Mouse (Mus musculus) liver, postnatal 0 days (tissue): ENCODE measurements at regions not wholly inside any gene's neighbourhood (a gene's known extent, or its start where the extent isn't known, plus 50 kb on each side); places are given as distances from the start of the nearest gene placed in this dataset.

Experiments used
- ATAC-seq: fragments of 200-750 bp; cut with Nextera tagmentation; 2 replicates; pipeline ENCODE4 v1.8.0; 2017; ENCODE audit warnings: mild to moderate bottlenecking, moderate library complexity
- DNase-seq: peaks from one replicate; pipeline ENCODE4 v3.0.0-alpha.2; 2016
- H3K27ac ChIP-seq: fragments of 300-500 bp; sonication (generic); 2 replicates; pipeline ENCODE4 v1.5.1; 2014; ENCODE audit warnings: antibody characterized with exemption, moderate library complexity, mild to moderate bottlenecking, low read depth
- H3K27me3 ChIP-seq: fragments of 300-500 bp; sonication (generic); 2 replicates; pipeline ENCODE4 v1.6.1; 2014; ENCODE audit warnings: low read length, control low read depth, mixed read lengths; ENCODE audit not compliant: insufficient read depth
- H3K36me3 ChIP-seq: fragments of 300-500 bp; sonication (generic); replicated peaks from 2 replicates; pipeline ENCODE4 v1.6.1; 2014; ENCODE audit warnings: mild to moderate bottlenecking, control low read depth, low read length, moderate library complexity, mixed read lengths; ENCODE audit not compliant: insufficient read depth
- H3K4me1 ChIP-seq: fragments of 300-500 bp; sonication (generic); 2 replicates; pipeline ENCODE4 v1.6.1; 2014; ENCODE audit warnings: antibody characterized with exemption, mild to moderate bottlenecking, control low read depth; ENCODE audit not compliant: insufficient read depth
- H3K4me2 ChIP-seq: fragments of 300-500 bp; sonication (generic); 2 replicates; pipeline ENCODE4 v1.6.1; 2014; ENCODE audit warnings: low read depth, mild to moderate bottlenecking, low read length, moderate library complexity, mixed read lengths
- H3K4me3 ChIP-seq: fragments of 300-500 bp; sonication (generic); 2 replicates; pipeline ENCODE4 v1.5.1; 2014; ENCODE audit warnings: low read depth, low read length
- H3K9ac ChIP-seq: fragments of 300-500 bp; sonication (generic); replicated peaks from 2 replicates; pipeline ENCODE4 v1.6.1; 2014; ENCODE audit warnings: mild to moderate bottlenecking, moderate library complexity
- H3K9me3 ChIP-seq: fragments of 300-500 bp; sonication (generic); 2 replicates; pipeline ENCODE4 v1.6.1; 2016; ENCODE audit warnings: mild to moderate bottlenecking, control low read depth, low read length, mixed read lengths
- CTCF ChIP-seq: sonication (generic); IDR thresholded peaks from 2 replicates; pipeline ENCODE4 v1.5.1; 2016; ENCODE audit warnings: antibody characterized with exemption, low read depth
- EP300 ChIP-seq: IDR thresholded peaks from 2 replicates; pipeline ENCODE4 v1.6.1; 2016; ENCODE audit warnings: antibody characterized with exemption, low read depth, mild to moderate bottlenecking
- WGBS: fragments of 180-500 bp; shearing (Covaris S2); extraction: QIAGEN DNeasy Blood & Tissue Kit; methylation state at CpG from one replicate; pipeline ENCODE4 v1.1.7; 2014; ENCODE audit not compliant: insufficient replicate concordance; 5-methylcytosine and 5-hydroxymethylcytosine counted together

DNA sequence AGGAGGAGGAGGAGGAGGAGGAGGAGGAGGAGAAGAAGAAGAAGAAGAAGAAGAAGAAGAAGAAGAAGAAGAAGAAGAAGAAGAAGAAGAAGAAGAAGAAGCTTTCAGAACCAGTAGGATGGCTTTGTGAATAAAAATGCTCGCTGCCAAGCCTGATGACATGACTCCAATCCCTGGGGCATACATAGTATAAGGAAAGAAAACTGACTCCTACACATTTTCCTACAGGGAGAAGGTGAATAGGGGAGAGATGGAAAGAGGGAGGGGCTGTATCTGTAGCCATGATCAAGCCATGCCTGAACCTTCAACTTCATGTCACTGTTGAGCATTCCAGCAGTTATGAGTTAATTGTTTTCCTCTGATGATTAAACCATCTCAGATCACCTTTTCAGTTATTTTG lies 460.2 kb upstream of the Gm10131 start:
- Histone ChIP-seq H3K4me2 (no peak overlapping the region), H3K4me3 (no peak overlapping the region), H3K9ac (no peak overlapping the region), H3K36me3 (no peaks in the 10 kb centered on the region), H3K27ac (no peak overlapping the region), H3K9me3 (no peaks in the 10 kb centered on the region), H3K4me1 (0 out of 2 replicates have a peak, but pooled peaks cover 3% of the 10 kb centered on the region), H3K27me3 (no peaks in the 10 kb centered on the region)
- TF ChIP-seq EP300 (no peak), CTCF (no peak)
- WGBS, result 77% methylated on average over 1 of the region's 1 CpGs
- DNase-seq (no peak), ATAC-seq (no peak)

DNA sequence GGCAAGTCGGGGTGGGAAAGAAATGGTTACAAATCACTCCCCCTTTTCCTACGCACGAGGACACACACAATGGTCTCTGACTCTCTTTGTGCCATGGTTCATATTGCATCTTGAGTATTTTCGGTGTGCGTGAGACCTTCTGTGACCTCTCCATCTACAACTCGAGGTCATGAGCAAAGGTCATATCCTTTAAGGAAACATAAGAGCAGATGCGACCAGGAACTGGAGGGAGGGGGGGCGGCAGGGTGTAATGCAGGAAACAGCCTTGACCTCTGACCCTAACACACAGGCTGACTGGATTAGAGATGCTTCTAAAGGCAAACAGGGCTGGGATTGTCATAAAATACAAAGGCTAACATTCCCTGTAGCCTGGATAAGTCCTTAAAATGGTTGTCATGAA lies 450.7 kb upstream of the Gm10131 start:
- DNase-seq (peak; percentile 19), ATAC-seq (no peak)
- H3K4me2 ChIP-seq, result no peak overlapping the region
- 44% methylated on average over 8 of the region's 8 CpGs for WGBS
- H3K9me3 ChIP-seq, result no peaks in the 10 kb centered on the region; the same call in 1 of the 2 replicates
- no peaks in the 10 kb centered on the region for H3K36me3 ChIP-seq
- H3K27ac ChIP-seq, result no peak overlapping the region
- no peak for TF ChIP-seq CTCF
- TF ChIP-seq EP300, result peak; percentile 66
- no peaks in the 10 kb centered on the region for H3K27me3 ChIP-seq
- H3K4me3 ChIP-seq, result no peak overlapping the region
- H3K9ac ChIP-seq, result no peak overlapping the region
- H3K4me1 ChIP-seq, result no peaks in the 10 kb centered on the region

DNA sequence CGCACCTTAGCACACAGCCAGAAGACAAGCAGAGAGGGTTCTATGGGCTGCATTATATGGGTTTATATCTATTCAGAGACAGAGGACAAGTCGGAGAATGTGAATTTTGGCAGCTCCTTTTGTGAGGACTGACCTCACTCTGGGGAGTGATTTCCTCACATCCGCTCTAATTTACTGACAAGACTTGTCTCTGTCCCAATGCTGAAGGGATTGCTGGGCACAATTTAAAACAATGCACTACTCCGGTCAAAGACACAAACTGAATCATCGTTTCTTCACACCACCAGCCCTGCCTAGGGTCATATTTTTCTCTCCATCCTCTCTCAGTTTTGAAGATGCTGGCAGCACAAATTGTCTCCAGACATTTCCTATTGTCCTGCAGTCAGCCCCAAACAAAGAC lies 438.2 kb upstream of the Gm10131 start:
- 60% methylated on average over 5 of the region's 5 CpGs for WGBS
- Histone ChIP-seq H3K4me3 (no peak overlapping the region), H3K9ac (no peak overlapping the region), H3K9me3 (no peaks in the 10 kb centered on the region), H3K27me3 (no peaks in the 10 kb centered on the region), H3K36me3 (no peaks in the 10 kb centered on the region), H3K4me2 (no peak overlapping the region), H3K27ac (no peak overlapping the region), H3K4me1 (no peaks in the 10 kb centered on the region)
- ATAC-seq (no peak), DNase-seq (no peak)
- TF ChIP-seq EP300, result 0 out of 2 replicates have a peak, but pooled peaks have one; percentile 44
- TF ChIP-seq CTCF, result no peak

DNA sequence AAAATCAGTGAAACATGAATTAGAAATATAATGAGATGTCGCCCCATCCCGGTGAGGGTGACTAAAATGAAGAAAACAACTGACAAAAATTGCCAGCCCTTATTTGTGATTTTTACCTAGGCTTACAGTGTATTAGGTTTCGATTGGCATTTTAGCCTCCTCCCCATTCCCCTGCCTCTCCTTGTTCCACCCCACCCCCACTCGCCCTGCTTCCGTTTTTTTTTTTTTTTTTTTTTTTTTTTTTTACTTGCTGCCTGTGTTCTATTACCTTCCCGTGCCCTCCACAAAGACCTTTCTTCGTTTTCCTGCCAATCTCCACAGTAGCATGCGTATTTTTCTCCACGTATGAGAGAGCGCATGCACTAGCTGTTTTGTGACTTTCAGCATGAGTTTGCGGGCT lies 435.3 kb upstream of the Gm10131 start:
- Histone ChIP-seq H3K9ac (no peak overlapping the region), H3K27ac (no peak overlapping the region), H3K4me3 (no peak overlapping the region), H3K27me3 (no peaks in the 10 kb centered on the region), H3K4me1 (no peaks in the 10 kb centered on the region), H3K36me3 (no peaks in the 10 kb centered on the region), H3K9me3 (no peaks in the 10 kb centered on the region), H3K4me2 (peak overlapping the region; percentile 48)
- WGBS, result 16% methylated on average over 11 of the region's 11 CpGs
- no peak for ATAC-seq
- DNase-seq, result no peak
- TF ChIP-seq EP300 (no peak), CTCF (no peak)

DNA sequence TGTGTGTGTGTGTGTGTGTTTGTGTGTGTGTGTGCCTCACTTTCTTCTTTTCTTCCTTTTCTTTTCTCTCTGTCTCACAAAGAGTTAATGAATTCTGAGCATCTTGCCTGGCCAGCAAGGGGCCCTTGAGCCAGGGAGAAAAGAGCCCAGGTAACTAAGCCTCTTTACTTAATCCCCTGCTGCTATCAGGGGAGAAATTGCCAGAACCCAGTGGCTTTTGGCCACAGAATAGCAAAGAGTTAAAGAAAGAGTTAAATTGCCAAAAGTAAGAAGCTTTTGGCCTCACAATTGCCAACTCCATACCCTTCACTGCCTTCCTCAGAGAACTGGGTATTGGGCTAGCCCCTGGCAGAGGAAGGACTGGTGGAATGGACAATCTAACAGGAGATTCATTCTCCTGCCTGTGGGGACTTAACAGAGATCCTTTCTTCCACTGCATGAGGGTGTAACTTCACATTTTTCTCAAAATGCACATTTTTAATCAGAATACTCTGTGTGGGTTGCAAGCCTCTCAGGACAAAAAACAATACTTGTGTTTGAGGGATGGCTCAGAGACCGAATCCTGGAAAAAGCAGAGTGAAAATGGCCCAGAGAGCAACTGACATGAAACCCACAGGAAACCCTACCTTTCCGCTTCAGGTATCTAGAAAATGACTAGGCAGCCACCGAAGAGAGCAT lies 431.0 kb upstream of the Gm10131 start:
- Histone ChIP-seq H3K9ac (no peak overlapping the region), H3K27me3 (no peaks in the 10 kb centered on the region), H3K36me3 (no peaks in the 10 kb centered on the region), H3K4me2 (no peak overlapping the region), H3K4me1 (no peaks in the 10 kb centered on the region), H3K27ac (no peak overlapping the region), H3K4me3 (no peak overlapping the region), H3K9me3 (no peaks in the 10 kb centered on the region)
- TF ChIP-seq EP300, result no peak
- TF ChIP-seq CTCF, result no peak
- 61% methylated on average over 3 of the region's 3 CpGs for WGBS
- DNase-seq, result no peak
- no peak for ATAC-seq

DNA sequence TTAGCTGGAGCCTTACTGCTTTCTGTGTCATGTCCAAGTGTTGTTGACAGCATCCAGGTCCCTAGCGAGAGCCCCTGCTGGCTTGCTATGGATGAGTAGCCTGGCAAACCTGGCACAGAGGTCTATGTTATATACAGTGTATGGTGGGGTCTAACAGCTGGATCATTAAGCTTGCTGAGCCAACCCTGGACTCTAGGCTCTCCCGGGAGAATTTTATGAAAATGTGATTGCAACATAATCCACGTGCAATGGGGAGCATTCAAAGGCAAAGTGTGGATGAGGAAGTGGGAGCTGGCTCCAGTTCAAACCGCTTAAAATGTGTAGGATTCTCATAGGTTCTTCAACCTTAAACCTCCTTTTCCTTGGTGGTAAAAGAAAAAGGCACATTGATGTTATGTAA lies 427.7 kb upstream of the Gm10131 start:
- Histone ChIP-seq H3K27ac (no peak overlapping the region), H3K9me3 (no peaks in the 10 kb centered on the region), H3K4me3 (no peak overlapping the region), H3K36me3 (no peaks in the 10 kb centered on the region), H3K27me3 (no peaks in the 10 kb centered on the region), H3K4me1 (no peaks in the 10 kb centered on the region), H3K4me2 (no peak overlapping the region), H3K9ac (no peak overlapping the region)
- no peak for DNase-seq
- TF ChIP-seq CTCF (no peak), EP300 (no peak)
- 54% methylated on average over 4 of the region's 4 CpGs for WGBS
- ATAC-seq, result no peak

DNA sequence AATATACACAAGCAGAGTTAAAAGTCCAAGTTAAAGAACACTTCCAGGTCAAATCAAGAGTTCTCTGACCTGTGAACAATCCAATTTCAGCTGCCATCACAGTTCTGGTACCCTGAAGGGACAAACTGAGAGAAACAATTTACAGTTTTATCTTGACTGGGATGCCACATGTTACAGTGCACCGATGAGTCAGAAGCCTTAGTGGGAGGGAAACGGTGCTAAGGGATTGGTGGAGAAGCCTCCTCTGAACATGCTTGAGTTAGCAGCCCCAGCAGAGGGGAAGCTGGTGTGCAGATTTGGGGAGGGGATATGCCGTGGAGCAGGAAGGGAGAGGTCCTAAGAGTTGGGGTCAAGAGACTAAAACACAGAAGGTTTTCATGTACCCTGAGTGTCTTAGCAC lies 423.9 kb upstream of the Gm10131 start:
- H3K9me3 ChIP-seq, result no peaks in the 10 kb centered on the region
- H3K9ac ChIP-seq, result no peak overlapping the region
- H3K4me2 ChIP-seq, result no peak overlapping the region

More for the DNA sequence above, 423.9 kb upstream of the Gm10131 start:
- no peaks in the 10 kb centered on the region for H3K4me1 ChIP-seq
- WGBS, result 72% methylated on average over 3 of the region's 3 CpGs
- DNase-seq (no peak), ATAC-seq (no peak)
- no peaks in the 10 kb centered on the region for H3K27me3 ChIP-seq
- no peak overlapping the region for H3K4me3 ChIP-seq
- no peak overlapping the region for H3K27ac ChIP-seq
- no peaks in the 10 kb centered on the region for H3K36me3 ChIP-seq
- TF ChIP-seq CTCF, result no peak
- no peak for TF ChIP-seq EP300
